In genomic region chr3:136611682-136612081, GRCm38 (mm10) we compare ENCODE assay signal across 16 mouse cellular contexts. TPM values are rescaled to one million over a fixed set of nuclear protein-coding genes. Genes with fewer than 3 reads are reported as not detected.
A peak's percentile ranks its signal among the peaks of the same experiment; 100 is the strongest.
DNase-seq lines count a peak whose midpoint lies in the region; ATAC-seq lines count a peak whose summit lies in the region.
"Had no signal": no experiment of that assay in that cellular context is flagged by ENCODE, and none has a peak within 500 bp of the region (broad histone marks: within the 10 kb centered on the region; RNA-seq: fewer than 3 reads in every experiment).

No protein-coding gene starts in this region.

- no peaks in the 10 kb centered on the region for H3K9me3 ChIP-seq in megakaryocyte, embryonic 14.5 days
- no peaks in the 10 kb centered on the region for H3K9me3 ChIP-seq in forebrain, embryonic 16.5 days (ENCODE audit: control insufficient read depth, low read length)
- H3K9me3 ChIP-seq: embryonic facial prominence, embryonic 12.5 days; forebrain, embryonic 15.5 days; G1E; hindbrain, embryonic 12.5 days; liver, embryonic 13.5 days had no signal

- no peak for ATAC-seq in forebrain, embryonic 16.5 days
- ATAC-seq: forebrain, embryonic 15.5 days had no signal

- no peaks in the 10 kb centered on the region for H3K27me3 ChIP-seq in megakaryocyte, embryonic 14.5 days (replicated peaks)
- no peaks in the 10 kb centered on the region for H3K27me3 ChIP-seq in forebrain, embryonic 16.5 days (replicated peaks; ENCODE audit: control insufficient read depth, insufficient read depth, low read length)
- H3K27me3 ChIP-seq: embryonic facial prominence, embryonic 12.5 days; forebrain, embryonic 15.5 days; hindbrain, embryonic 12.5 days; liver, embryonic 13.5 days had no signal

- 92% methylated on average over 4 of the region's 4 CpGs for WGBS in forebrain, embryonic 16.5 days

- peak; percentile 18 for DNase-seq in lung, postnatal 25 days (ENCODE audit: low spot score)
- DNase-seq in lung, postnatal 4 days, result no peak
- DNase-seq in T-cell, adult 2 months (ENCODE audit: low spot score), result peak; percentile 76
- DNase-seq in thymus, postnatal 14 days, result peak; percentile 43
- no peak for DNase-seq in embryo, embryonic 10.5 days (ENCODE audit: low spot score)
- DNase-seq: cerebellum, adult 8-10 months; kidney, adult 2 months; liver, embryonic 13.5 days; retina, postnatal 1 day had no signal

- no peak overlapping the region for H3K4me2 ChIP-seq in forebrain, embryonic 16.5 days (ENCODE audit: low read length)
- H3K4me2 ChIP-seq: embryonic facial prominence, embryonic 12.5 days; forebrain, embryonic 15.5 days; hindbrain, embryonic 12.5 days; liver, embryonic 13.5 days had no signal

- peak overlapping the region; percentile 69 for H3K4me3 ChIP-seq in megakaryocyte, embryonic 14.5 days (replicated peaks)
- no peak overlapping the region for H3K4me3 ChIP-seq in forebrain, embryonic 16.5 days (replicated peaks; ENCODE audit: low read length)
- H3K4me3 ChIP-seq: embryonic facial prominence, embryonic 12.5 days; forebrain, embryonic 15.5 days; hindbrain, embryonic 12.5 days; liver, embryonic 13.5 days; myocyte had no signal

- H3K36me3 ChIP-seq in megakaryocyte, embryonic 14.5 days (replicated peaks; ENCODE audit: low read length), result no peaks in the 10 kb centered on the region
- H3K36me3 ChIP-seq in forebrain, embryonic 16.5 days (ENCODE audit: control insufficient read depth, insufficient read depth), result no peaks in the 10 kb centered on the region
- H3K36me3 ChIP-seq: embryonic facial prominence, embryonic 12.5 days; forebrain, embryonic 15.5 days; G1E; hindbrain, embryonic 12.5 days; liver, embryonic 13.5 days had no signal

- no peak overlapping the region for H3K9ac ChIP-seq in forebrain, embryonic 16.5 days (replicated peaks; ENCODE audit: low read depth, low read length)
- H3K9ac ChIP-seq: embryonic facial prominence, embryonic 12.5 days; forebrain, embryonic 15.5 days; hindbrain, embryonic 12.5 days; liver, embryonic 13.5 days had no signal

- H3K27ac ChIP-seq in forebrain, embryonic 16.5 days (ENCODE audit: low read length), result no peak overlapping the region
- H3K27ac ChIP-seq: embryonic facial prominence, embryonic 12.5 days; forebrain, embryonic 15.5 days; hindbrain, embryonic 12.5 days; liver, embryonic 13.5 days had no signal

- H3K4me1 ChIP-seq in megakaryocyte, embryonic 14.5 days, result peaks cover 28% of the 10 kb centered on the region
- H3K4me1 ChIP-seq in forebrain, embryonic 16.5 days (replicated peaks; ENCODE audit: control insufficient read depth, insufficient read depth, low read length), result no peaks in the 10 kb centered on the region
- H3K4me1 ChIP-seq: liver, embryonic 13.5 days had no signal

RNA-seq across cellular contexts. Expression of gene Ppp3ca, which starts 58.2 kb away (rescaled TPM):
- 42.7 and 107 TPM in 2 replicates for polyA plus RNA-seq in megakaryocyte, embryonic 14.5 days (2012; ENCODE audit: insufficient read depth, low replicate concordance)
- 144 and 148 TPM in 2 replicates for polyA plus RNA-seq in forebrain, embryonic 16.5 days (2015; fragmentation: Nextera tagmentation; extraction: Ambion mirVana)

Comparison
In these comparisons a context has a peak if more than half of its experiments do, and no peak if none do; other contexts are left out.
1. DNase-seq: peak in lung, postnatal 25 days (single experiment), T-cell, adult 2 months (single experiment) and thymus, postnatal 14 days (single experiment); none in lung, postnatal 4 days (0 of 2) and embryo, embryonic 10.5 days (single experiment).